Mouse (Mus musculus) myocyte (in vitro differentiated cells): ENCODE results near the gene Hnrnpdl. TPM values are rescaled to one million over a fixed set of nuclear protein-coding genes. Genes with fewer than 3 reads are reported as not detected.

Experiments used
- H3K27me3 ChIP-seq: one replicate; pipeline ENCODE4 v1.6.1; 2011; ENCODE audit not compliant: control insufficient read depth, insufficient read depth, insufficient read length
- H3K36me3 ChIP-seq: one replicate; pipeline ENCODE4 v1.6.1; 2011; ENCODE audit not compliant: control insufficient read depth, insufficient read depth
- H3K4me2 ChIP-seq: one replicate; pipeline ENCODE4 v1.6.1; 2011; ENCODE audit warnings: low read depth, control low read depth
- H3K4me3 ChIP-seq: one replicate; pipeline ENCODE4 v1.5.1; 2011; ENCODE audit warnings: mild to moderate bottlenecking, control low read depth, moderate library complexity
- H3K79me2 ChIP-seq: one replicate; pipeline ENCODE4 v1.6.1; 2011; ENCODE audit not compliant: control insufficient read depth, insufficient read depth
- H3ac ChIP-seq: one replicate; pipeline ENCODE4 v1.6.1; 2011; ENCODE audit not compliant: control insufficient read depth, insufficient read length
- CEBPB ChIP-seq: IDR thresholded peaks from 2 replicates; pipeline ENCODE4 v1.6.1; 2011; ENCODE audit warnings: mild to moderate bottlenecking, moderate library complexity; ENCODE audit not compliant: poor library complexity, insufficient read depth, severe bottlenecking
- E2F4 ChIP-seq: IDR thresholded peaks from one replicate; pipeline ENCODE4 v1.6.1; 2011; ENCODE audit warnings: mild to moderate bottlenecking, control low read depth, moderate library complexity; ENCODE audit not compliant: insufficient read depth
- MAX ChIP-seq: IDR thresholded peaks from one replicate; pipeline ENCODE4 v1.6.1; 2011; ENCODE audit warnings: low read depth, mild to moderate bottlenecking, control low read depth
- MYOD1 ChIP-seq, 3 experiments: IDR thresholded peaks; one replicate each; pipeline ENCODE4 v1.6.1; 2011; ENCODE audit warnings: control low read depth in 2 of 3, low read depth in 2 of 3, mild to moderate bottlenecking in 2 of 3, moderate library complexity in 1 of 3; ENCODE audit not compliant: insufficient read length in 2 of 3, control insufficient read depth in 1 of 3
- MYOG ChIP-seq, 3 experiments: IDR thresholded peaks; one replicate each; pipeline ENCODE4 v1.6.1; 2011; ENCODE audit warnings: control low read depth in 2 of 3, low read depth in 2 of 3, mild to moderate bottlenecking in 2 of 3; ENCODE audit not compliant: insufficient read length in 2 of 3, control insufficient read depth in 1 of 3, insufficient read depth in 1 of 3
- POLR2A ChIP-seq: IDR thresholded peaks from one replicate; pipeline ENCODE4 v1.6.1; 2011; ENCODE audit warnings: low read depth, mild to moderate bottlenecking, control low read depth, moderate library complexity; ENCODE audit not compliant: insufficient read length
- POLR2AphosphoS2 ChIP-seq: IDR thresholded peaks from one replicate; pipeline ENCODE4 v1.6.1; 2011; ENCODE audit warnings: low read depth, control low read depth; ENCODE audit not compliant: insufficient read length
- REST ChIP-seq: IDR thresholded peaks from one replicate; pipeline ENCODE4 v1.6.1; 2011; ENCODE audit warnings: mild to moderate bottlenecking, control low read depth, moderate library complexity; ENCODE audit not compliant: insufficient read depth, insufficient read length
- SRF ChIP-seq: IDR thresholded peaks from one replicate; pipeline ENCODE4 v1.6.1; 2011; ENCODE audit warnings: low read depth; ENCODE audit not compliant: control insufficient read depth, insufficient read length
- TCF12 ChIP-seq: IDR thresholded peaks from one replicate; pipeline ENCODE4 v1.6.1; 2011; ENCODE audit warnings: mild to moderate bottlenecking, control low read depth; ENCODE audit not compliant: poor library complexity, insufficient read depth, severe bottlenecking
- TCF3 ChIP-seq: IDR thresholded peaks from one replicate; pipeline ENCODE4 v1.6.1; 2011; ENCODE audit warnings: low read depth, control low read depth; ENCODE audit not compliant: insufficient read length
- USF1 ChIP-seq: IDR thresholded peaks from one replicate; pipeline ENCODE4 v1.6.1; 2011; ENCODE audit warnings: low read depth, mild to moderate bottlenecking, control low read depth, moderate library complexity
- polyA plus RNA-seq: library from polyadenylated mRNA; unstranded; fragments of >200 nt; fragmentation: generic; extraction: Trizol; gene quantifications from one replicate; pipeline ENCODE4 v1.2.1, GENCODE M21; 2012; ENCODE audit warnings: missing spikeins

Gene Hnrnpdl
- polyA plus RNA-seq, 1 experiment = 45.4 TPM

DNA sequence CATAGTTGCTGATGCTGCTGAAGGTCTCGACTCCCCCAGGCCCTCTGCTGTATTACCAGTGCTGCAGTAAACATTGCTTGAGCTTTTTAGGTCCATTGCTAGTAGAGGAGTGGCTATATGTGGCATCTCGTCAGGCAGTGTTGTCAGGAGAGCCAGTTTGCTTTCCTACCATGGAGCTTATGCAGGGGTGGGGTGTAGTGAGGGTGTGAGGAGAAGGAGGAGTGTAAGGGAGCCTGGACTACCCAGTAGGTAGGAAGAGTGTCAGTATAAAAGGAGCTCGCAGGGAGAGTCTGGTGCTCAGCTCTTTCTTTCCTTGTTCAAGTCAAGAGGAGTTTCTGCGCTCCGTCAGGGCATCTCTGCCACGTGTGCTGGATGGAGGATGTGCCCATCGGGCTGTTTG lies 13.3 kb upstream of the Hnrnpdl start:
- H3K27me3 ChIP-seq = no peaks in the 10 kb centered on the region
- no peak overlapping the region for H3ac ChIP-seq
- H3K4me2 ChIP-seq = no peak overlapping the region
- no peak overlapping the region for H3K4me3 ChIP-seq
- TF ChIP-seq MAX (no peak), REST (no peak), MYOG (IDR thresholded peaks at IDR 0.05; ENCODE audit: control insufficient read depth in 1 of 3, insufficient read depth in 1 of 3, insufficient read length in 2 of 3, low read depth in 2 of 3) (no peak), POLR2AphosphoS2 (no peak), TCF3 (no peak), MYOD1 (IDR thresholded peaks at IDR 0.05; ENCODE audit: control insufficient read depth in 1 of 3, insufficient read length in 2 of 3, low read depth in 2 of 3) (no peak), POLR2A (no peak), USF1 (no peak), TCF12 (no peak), SRF (no peak), E2F4 (no peak), CEBPB (no peak)
- H3K36me3 ChIP-seq = no peaks in the 10 kb centered on the region
- peaks cover 15% of the 10 kb centered on the region for H3K79me2 ChIP-seq

- peaks cover 27% of the 10 kb centered on the region for H3K79me2 ChIP-seq
- no peaks in the 10 kb centered on the region for H3K27me3 ChIP-seq
- TF ChIP-seq TCF3 (no peak), POLR2AphosphoS2 (no peak), USF1 (no peak)
Observed at GRCm38 (mm10) chr5:100049904-100050303, 10.4 kb upstream of the Hnrnpdl start.

GRCm38 (mm10) chr5:100047871-100048270 lies 8.4 kb upstream of the Hnrnpdl start:
- Histone ChIP-seq H3K79me2 (peaks cover 36% of the 10 kb centered on the region), H3K27me3 (no peaks in the 10 kb centered on the region), H3K36me3 (no peaks in the 10 kb centered on the region), H3K4me3 (no peak overlapping the region), H3K4me2 (no peak overlapping the region), H3ac (no peak overlapping the region)
- no peak for TF ChIP-seq MAX
- TF ChIP-seq E2F4 = no peak
- TF ChIP-seq USF1 = no peak
- no peak for TF ChIP-seq POLR2AphosphoS2
- TF ChIP-seq MYOD1 (IDR thresholded peaks at IDR 0.05; ENCODE audit: control insufficient read depth in 1 of 3, insufficient read length in 2 of 3, low read depth in 2 of 3) = no peak
- no peak for TF ChIP-seq TCF12
- TF ChIP-seq REST = no peak
- TF ChIP-seq MYOG (IDR thresholded peaks at IDR 0.05; ENCODE audit: control insufficient read depth in 1 of 3, insufficient read depth in 1 of 3, insufficient read length in 2 of 3, low read depth in 2 of 3) = no peak
- no peak for TF ChIP-seq CEBPB
- no peak for TF ChIP-seq POLR2A
- no peak for TF ChIP-seq TCF3
- TF ChIP-seq SRF = no peak

More at GRCm38 (mm10) chr5:100049904-100050303, 10.4 kb upstream of the Hnrnpdl start:
- H3K4me2 ChIP-seq = no peak overlapping the region
- H3K4me3 ChIP-seq = no peak overlapping the region
- H3K36me3 ChIP-seq = no peaks in the 10 kb centered on the region
- no peak overlapping the region for H3ac ChIP-seq

DNA sequence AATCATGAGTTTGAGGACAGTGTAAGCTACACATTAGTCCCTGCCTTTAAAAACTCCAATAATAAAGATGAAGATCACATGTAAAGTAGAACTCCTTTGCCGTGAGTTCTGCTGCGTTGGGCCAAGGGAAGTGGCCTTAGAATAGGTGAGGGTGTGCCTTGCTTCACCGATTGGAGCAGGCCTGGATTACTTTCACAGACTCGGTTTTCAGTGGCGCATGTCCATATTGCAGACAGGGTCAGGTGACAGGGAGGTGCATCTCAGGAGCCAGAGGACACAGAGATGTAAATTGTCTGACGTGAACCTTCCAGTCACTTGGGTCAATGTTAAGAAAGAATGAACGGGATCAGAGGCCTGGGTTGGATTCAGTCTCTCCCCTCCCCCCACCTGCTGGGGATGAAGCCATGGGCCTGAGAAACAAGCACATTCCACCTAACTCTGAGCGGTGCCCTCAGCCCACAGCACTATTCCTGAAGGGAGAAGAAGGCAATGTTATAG lies 7.7 kb upstream of the Hnrnpdl start:
- Histone ChIP-seq H3K27me3 (no peaks in the 10 kb centered on the region), H3K79me2 (peaks cover 41% of the 10 kb centered on the region), H3K36me3 (no peaks in the 10 kb centered on the region), H3K4me2 (no peak overlapping the region), H3ac (no peak overlapping the region), H3K4me3 (no peak overlapping the region)
- TF ChIP-seq MYOD1 (IDR thresholded peaks at IDR 0.05; ENCODE audit: control insufficient read depth in 1 of 3, insufficient read length in 2 of 3, low read depth in 2 of 3) (no peak), POLR2A (no peak), SRF (no peak), E2F4 (no peak), TCF12 (no peak), USF1 (no peak), MAX (no peak), MYOG (IDR thresholded peaks at IDR 0.05; ENCODE audit: control insufficient read depth in 1 of 3, insufficient read depth in 1 of 3, insufficient read length in 2 of 3, low read depth in 2 of 3) (no peak)

- Histone ChIP-seq H3K36me3 (no peaks in the 10 kb centered on the region), H3K27me3 (no peaks in the 10 kb centered on the region), H3K4me2 (no peak overlapping the region), H3K4me3 (no peak overlapping the region), H3ac (no peak overlapping the region), H3K79me2 (peaks cover 52% of the 10 kb centered on the region)
- TF ChIP-seq POLR2A (no peak), E2F4 (no peak), REST (no peak), MYOG (IDR thresholded peaks at IDR 0.05; ENCODE audit: control insufficient read depth in 1 of 3, insufficient read depth in 1 of 3, insufficient read length in 2 of 3, low read depth in 2 of 3) (no peak), TCF3 (no peak), POLR2AphosphoS2 (no peak), MYOD1 (IDR thresholded peaks at IDR 0.05; ENCODE audit: control insufficient read depth in 1 of 3, insufficient read length in 2 of 3, low read depth in 2 of 3) (no peak), TCF12 (no peak), USF1 (no peak), SRF (no peak), CEBPB (no peak), MAX (no peak)
Observed at GRCm38 (mm10) chr5:100046096-100046495, 6.6 kb upstream of the Hnrnpdl start.
